Mouse (Mus musculus): ENCODE measurements around the gene Lta. TPM values are rescaled to one million over a fixed set of nuclear protein-coding genes. Genes with fewer than 3 reads are reported as not detected.

Lta gene
- polyA plus RNA-seq, 1 experiment from 2014 or later, result not detected

- ATAC-seq (replicated peaks; ENCODE audit: insufficient number of reproducible peaks, low FRiP score, low TSS enrichment), result no peak
Observed at GRCm38 (mm10) chr17:35202442-35202841, 2.7 kb downstream of the Lta start.

GRCm38 (mm10) chr17:35201787-35202186, 3.4 kb downstream of the Lta start, which contains the start of gene Tnf:
Gene Tnf (minus strand): TSS chr17:35202007.
- no peak within 1 kb of the TSS for H3K4me2 ChIP-seq
- H3K9ac ChIP-seq (ENCODE audit: low read depth, low read length), result no peak within 1 kb of the TSS
- no peak for ATAC-seq (replicated peaks; ENCODE audit: insufficient number of reproducible peaks, low FRiP score, low TSS enrichment)
- no peaks in the 10 kb centered on the region for H3K9me3 ChIP-seq (replicated peaks; ENCODE audit: control insufficient read depth, low read length)
- H3K27me3 ChIP-seq (ENCODE audit: control insufficient read depth, insufficient read depth, low read length), result peaks cover 65% of the 10 kb centered on the region
- H3K36me3 ChIP-seq (ENCODE audit: control insufficient read depth, insufficient read depth, low read length), result no peaks in the 10 kb centered on the region
- 26% methylated on average over 13 of the region's 13 CpGs for WGBS (ENCODE audit: insufficient replicate concordance)
- H3K27ac ChIP-seq (ENCODE audit: low read depth, low read length), result no peak within 1 kb of the TSS
- no peaks in the 10 kb centered on the region for H3K4me1 ChIP-seq (ENCODE audit: control insufficient read depth, insufficient read depth, low read length)
- H3K4me3 ChIP-seq (ENCODE audit: low read depth, low read length), result no peak within 1 kb of the TSS

More at GRCm38 (mm10) chr17:35202442-35202841, 2.7 kb downstream of the Lta start:
- H3K9ac ChIP-seq (ENCODE audit: low read depth, low read length), result no peak overlapping the region
- H3K4me1 ChIP-seq (ENCODE audit: control insufficient read depth, insufficient read depth, low read length), result no peaks in the 10 kb centered on the region
- H3K27ac ChIP-seq (ENCODE audit: low read depth, low read length), result no peak overlapping the region
- peaks cover 59% of the 10 kb centered on the region for H3K27me3 ChIP-seq (ENCODE audit: control insufficient read depth, insufficient read depth, low read length)
- H3K36me3 ChIP-seq (ENCODE audit: control insufficient read depth, insufficient read depth, low read length), result no peaks in the 10 kb centered on the region
- H3K4me3 ChIP-seq (ENCODE audit: low read depth, low read length), result no peak overlapping the region
- no peak overlapping the region for H3K4me2 ChIP-seq
- 64% methylated on average over 4 of the region's 4 CpGs for WGBS (ENCODE audit: insufficient replicate concordance)
- H3K9me3 ChIP-seq (replicated peaks; ENCODE audit: control insufficient read depth, low read length), result no peaks in the 10 kb centered on the region

GRCm38 (mm10) chr17:35201128-35201527, 4.0 kb downstream of the Lta start:
- Histone ChIP-seq H3K4me2 (no peak overlapping the region), H3K4me3 (ENCODE audit: low read depth, low read length) (no peak overlapping the region), H3K9me3 (replicated peaks; ENCODE audit: control insufficient read depth, low read length) (no peaks in the 10 kb centered on the region), H3K36me3 (ENCODE audit: control insufficient read depth, insufficient read depth, low read length) (no peaks in the 10 kb centered on the region), H3K27me3 (ENCODE audit: control insufficient read depth, insufficient read depth, low read length) (peaks cover 70% of the 10 kb centered on the region), H3K9ac (ENCODE audit: low read depth, low read length) (no peak overlapping the region), H3K4me1 (ENCODE audit: control insufficient read depth, insufficient read depth, low read length) (peaks cover 1% of the 10 kb centered on the region; the same call in 1 of the 2 replicates), H3K27ac (ENCODE audit: low read depth, low read length) (no peak overlapping the region)
- ATAC-seq (replicated peaks; ENCODE audit: insufficient number of reproducible peaks, low FRiP score, low TSS enrichment), result no peak
- 50% methylated on average over 11 of the region's 11 CpGs for WGBS (ENCODE audit: insufficient replicate concordance)

- no peaks in the 10 kb centered on the region for H3K36me3 ChIP-seq (ENCODE audit: control insufficient read depth, insufficient read depth, low read length)
- H3K9me3 ChIP-seq (replicated peaks; ENCODE audit: control insufficient read depth, low read length), result no peaks in the 10 kb centered on the region
- no peak overlapping the region for H3K4me2 ChIP-seq
- H3K27ac ChIP-seq (ENCODE audit: low read depth, low read length), result no peak overlapping the region
- H3K27me3 ChIP-seq (ENCODE audit: control insufficient read depth, insufficient read depth, low read length), result peaks cover 76% of the 10 kb centered on the region
- H3K4me1 ChIP-seq (ENCODE audit: control insufficient read depth, insufficient read depth, low read length), result peaks cover 8% of the 10 kb centered on the region; the same call in 1 of the 2 replicates
- WGBS (ENCODE audit: insufficient replicate concordance), result 76% methylated on average over 9 of the region's 11 CpGs
- ATAC-seq (replicated peaks; ENCODE audit: insufficient number of reproducible peaks, low FRiP score, low TSS enrichment), result no peak
- H3K4me3 ChIP-seq (ENCODE audit: low read depth, low read length), result no peak overlapping the region
- H3K9ac ChIP-seq (ENCODE audit: low read depth, low read length), result no peak overlapping the region
Observed at GRCm38 (mm10) chr17:35200398-35200797, 4.8 kb downstream of the Lta start.

- no peaks in the 10 kb centered on the region for H3K36me3 ChIP-seq (ENCODE audit: control insufficient read depth, insufficient read depth, low read length)
Observed at GRCm38 (mm10) chr17:35198946-35199345, 6.2 kb downstream of the Lta start.

GRCm38 (mm10) chr17:35198029-35198428, 7.1 kb downstream of the Lta start:
- Histone ChIP-seq H3K4me2 (no peak overlapping the region), H3K27ac (ENCODE audit: low read depth, low read length) (no peak overlapping the region), H3K27me3 (ENCODE audit: control insufficient read depth, insufficient read depth, low read length) (peaks cover 70% of the 10 kb centered on the region), H3K4me1 (ENCODE audit: control insufficient read depth, insufficient read depth, low read length) (peaks cover 9% of the 10 kb centered on the region; the same call in 1 of the 2 replicates), H3K9me3 (replicated peaks; ENCODE audit: control insufficient read depth, low read length) (no peaks in the 10 kb centered on the region), H3K4me3 (ENCODE audit: low read depth, low read length) (no peak overlapping the region), H3K9ac (ENCODE audit: low read depth, low read length) (no peak overlapping the region), H3K36me3 (ENCODE audit: control insufficient read depth, insufficient read depth, low read length) (no peaks in the 10 kb centered on the region)
- WGBS (ENCODE audit: insufficient replicate concordance), result 53% methylated on average over 7 of the region's 7 CpGs
- ATAC-seq (replicated peaks; ENCODE audit: insufficient number of reproducible peaks, low FRiP score, low TSS enrichment), result no peak

More at GRCm38 (mm10) chr17:35198946-35199345, 6.2 kb downstream of the Lta start:
- H3K4me2 ChIP-seq, result no peak overlapping the region
- no peak overlapping the region for H3K9ac ChIP-seq (ENCODE audit: low read depth, low read length)
- no peak overlapping the region for H3K27ac ChIP-seq (ENCODE audit: low read depth, low read length)
- WGBS (ENCODE audit: insufficient replicate concordance), result 30% methylated on average over 8 of the region's 8 CpGs
- ATAC-seq (replicated peaks; ENCODE audit: insufficient number of reproducible peaks, low FRiP score, low TSS enrichment), result no peak
- peaks cover 77% of the 10 kb centered on the region for H3K27me3 ChIP-seq (ENCODE audit: control insufficient read depth, insufficient read depth, low read length)
- H3K9me3 ChIP-seq (replicated peaks; ENCODE audit: control insufficient read depth, low read length), result no peaks in the 10 kb centered on the region
- peaks cover 9% of the 10 kb centered on the region; the same call in 1 of the 2 replicates for H3K4me1 ChIP-seq (ENCODE audit: control insufficient read depth, insufficient read depth, low read length)
- no peak overlapping the region for H3K4me3 ChIP-seq (ENCODE audit: low read depth, low read length)

- WGBS (ENCODE audit: insufficient replicate concordance), result 18% methylated on average over 5 of the region's 6 CpGs
- H3K4me1 ChIP-seq (ENCODE audit: control insufficient read depth, insufficient read depth, low read length), result peaks cover 9% of the 10 kb centered on the region; the same call in 1 of the 2 replicates
- no peak overlapping the region for H3K27ac ChIP-seq (ENCODE audit: low read depth, low read length)
- H3K9me3 ChIP-seq (replicated peaks; ENCODE audit: control insufficient read depth, low read length), result no peaks in the 10 kb centered on the region
- H3K9ac ChIP-seq (ENCODE audit: low read depth, low read length), result no peak overlapping the region
- H3K27me3 ChIP-seq (ENCODE audit: control insufficient read depth, insufficient read depth, low read length), result peaks cover 63% of the 10 kb centered on the region
- H3K36me3 ChIP-seq (ENCODE audit: control insufficient read depth, insufficient read depth, low read length), result no peaks in the 10 kb centered on the region
- no peak for ATAC-seq (replicated peaks; ENCODE audit: insufficient number of reproducible peaks, low FRiP score, low TSS enrichment)
- H3K4me3 ChIP-seq (ENCODE audit: low read depth, low read length), result no peak overlapping the region
- no peak overlapping the region for H3K4me2 ChIP-seq
Observed at GRCm38 (mm10) chr17:35197126-35197525, 8.0 kb downstream of the Lta start.

- WGBS (ENCODE audit: insufficient replicate concordance), result 29% methylated on average over 9 of the region's 9 CpGs
- no peaks in the 10 kb centered on the region for H3K9me3 ChIP-seq (replicated peaks; ENCODE audit: control insufficient read depth, low read length)
- peaks cover 9% of the 10 kb centered on the region; the same call in 1 of the 2 replicates for H3K4me1 ChIP-seq (ENCODE audit: control insufficient read depth, insufficient read depth, low read length)
- H3K27me3 ChIP-seq (ENCODE audit: control insufficient read depth, insufficient read depth, low read length), result peaks cover 55% of the 10 kb centered on the region
- peak overlapping the region; percentile 85 for H3K4me2 ChIP-seq
- ATAC-seq (replicated peaks; ENCODE audit: insufficient number of reproducible peaks, low FRiP score, low TSS enrichment), result no peak
- H3K36me3 ChIP-seq (ENCODE audit: control insufficient read depth, insufficient read depth, low read length), result no peaks in the 10 kb centered on the region
- no peak overlapping the region for H3K9ac ChIP-seq (ENCODE audit: low read depth, low read length)
- no peak overlapping the region for H3K27ac ChIP-seq (ENCODE audit: low read depth, low read length)
- peak overlapping the region; percentile 49 for H3K4me3 ChIP-seq (ENCODE audit: low read depth, low read length)
Observed at GRCm38 (mm10) chr17:35196321-35196641, 8.9 kb downstream of the Lta start.

- Histone ChIP-seq H3K4me3 (ENCODE audit: low read depth, low read length) (peak overlapping the region; percentile 49), H3K4me1 (ENCODE audit: control insufficient read depth, insufficient read depth, low read length) (peaks cover 9% of the 10 kb centered on the region; the same call in 1 of the 2 replicates), H3K9me3 (replicated peaks; ENCODE audit: control insufficient read depth, low read length) (no peaks in the 10 kb centered on the region), H3K27me3 (ENCODE audit: control insufficient read depth, insufficient read depth, low read length) (peaks cover 50% of the 10 kb centered on the region), H3K9ac (ENCODE audit: low read depth, low read length) (peak overlapping the region; percentile 63; the same call in 1 of the 2 replicates), H3K36me3 (ENCODE audit: control insufficient read depth, insufficient read depth, low read length) (no peaks in the 10 kb centered on the region), H3K4me2 (peak overlapping the region; percentile 85), H3K27ac (ENCODE audit: low read depth, low read length) (no peak overlapping the region)
- peak; percentile 66; the same call in 1 of the 2 replicates for ATAC-seq (replicated peaks; ENCODE audit: insufficient number of reproducible peaks, low FRiP score, low TSS enrichment)
- 2% methylated on average over 66 of the region's 66 CpGs for WGBS (ENCODE audit: insufficient replicate concordance)
Observed at GRCm38 (mm10) chr17:35195631-35196320, 9.4 kb downstream of the Lta start.

Data from heart, embryonic 11.5 days (tissue).